Mouse (Mus musculus): ENCODE data around the gene Gan.

GRCm38 (mm10) chr8:117109801-117110390 is 48.0 kb upstream of the Gan start:
- TF ChIP-seq POLR2A (IDR thresholded peaks at IDR 0.05; ENCODE audit: insufficient read depth, low read depth, low read length) (no peak), CTCF (IDR thresholded peaks at IDR 0.05; ENCODE audit: insufficient read depth, low read depth, low read length) (no peak)

All from olfactory bulb, adult 2 months (tissue).